Mouse (Mus musculus) limb, embryonic 10.5 days (tissue): ENCODE measurements around the gene Rnf145. TPM values are rescaled to one million over a fixed set of nuclear protein-coding genes. Genes with fewer than 3 reads are reported as not detected.
A peak's percentile ranks its signal among the peaks of the same experiment; 100 is the strongest.

Source experiments
- DNase-seq: peaks from one replicate; pipeline ENCODE4 v3.0.0-alpha.2; 2017; ENCODE audit warnings: low spot score
- H3K27ac ChIP-seq: fragments of 300-500 bp; sonication (generic); 2 replicates; pipeline ENCODE4 v1.5.1; 2016; ENCODE audit warnings: mild to moderate bottlenecking
- H3K27me3 ChIP-seq: fragments of 300-500 bp; sonication (generic); 2 replicates; pipeline ENCODE4 v1.6.1; 2016; ENCODE audit warnings: low read depth, mild to moderate bottlenecking; ENCODE audit not compliant: poor library complexity, severe bottlenecking
- H3K36me3 ChIP-seq: fragments of 300-500 bp; sonication (generic); 2 replicates; pipeline ENCODE4 v1.6.1; 2016; ENCODE audit warnings: mild to moderate bottlenecking, moderate library complexity
- H3K4me1 ChIP-seq: fragments of 300-500 bp; sonication (generic); 2 replicates; pipeline ENCODE4 v1.6.1; 2016
- H3K4me3 ChIP-seq: fragments of 300-500 bp; sonication (generic); 2 replicates; pipeline ENCODE4 v1.5.1; 2016; ENCODE audit warnings: mild to moderate bottlenecking, moderate library complexity
- H3K9me3 ChIP-seq: fragments of 300-500 bp; sonication (generic); replicated peaks from 2 replicates; pipeline ENCODE4 v1.6.1; 2016; ENCODE audit warnings: mild to moderate bottlenecking
- WGBS: fragments of 180-500 bp; shearing (Covaris S2); methylation state at CpG from one replicate; pipeline ENCODE4 v1.1.7; 2016; 5-methylcytosine and 5-hydroxymethylcytosine counted together
- polyA plus RNA-seq: library from polyadenylated mRNA; unstranded; fragments of >200 nt; fragmentation: Nextera tagmentation; extraction: Ambion mirVana; gene quantifications from 2 replicates; pipeline ENCODE4 v1.2.1, GENCODE M21; 2016

The Rnf145 gene
- polyA plus RNA-seq, 1 experiment from 2014 or later = 89.2 TPM

GRCm38 (mm10) chr11:44531617-44532016 lies 12.9 kb downstream of the Rnf145 start:
- Histone ChIP-seq H3K9me3 (no peaks in the 10 kb centered on the region), H3K27ac (no peak overlapping the region), H3K4me1 (no peaks in the 10 kb centered on the region), H3K27me3 (no peaks in the 10 kb centered on the region), H3K36me3 (peaks cover 91% of the 10 kb centered on the region), H3K4me3 (no peak overlapping the region)
- no peak for DNase-seq
- WGBS = 89% methylated on average over 4 of the region's 4 CpGs

GRCm38 (mm10) chr11:44532846-44533781 lies 14.3 kb downstream of the Rnf145 start:
- no peak overlapping the region for H3K4me3 ChIP-seq
- no peak for DNase-seq
- peaks cover 4% of the 10 kb centered on the region; the same call in 1 of the 2 replicates for H3K4me1 ChIP-seq
- no peaks in the 10 kb centered on the region for H3K27me3 ChIP-seq
- H3K9me3 ChIP-seq = no peaks in the 10 kb centered on the region
- no peak overlapping the region for H3K27ac ChIP-seq
- peaks cover 90% of the 10 kb centered on the region for H3K36me3 ChIP-seq
- 95% methylated on average over 17 of the region's 17 CpGs for WGBS

GRCm38 (mm10) chr11:44534999-44535750 lies 16.4 kb downstream of the Rnf145 start:
- 88% methylated on average over 12 of the region's 12 CpGs for WGBS
- no peaks in the 10 kb centered on the region for H3K9me3 ChIP-seq
- H3K27me3 ChIP-seq = no peaks in the 10 kb centered on the region
- H3K27ac ChIP-seq = no peak overlapping the region
- peaks cover 85% of the 10 kb centered on the region for H3K36me3 ChIP-seq
- DNase-seq = peak; percentile 28
- H3K4me3 ChIP-seq = no peak overlapping the region
- peaks cover 21% of the 10 kb centered on the region for H3K4me1 ChIP-seq

- no peaks in the 10 kb centered on the region for H3K9me3 ChIP-seq
- H3K27ac ChIP-seq = no peak overlapping the region
- no peaks in the 10 kb centered on the region for H3K27me3 ChIP-seq
- H3K4me1 ChIP-seq = peaks cover 24% of the 10 kb centered on the region
- WGBS = 95% methylated on average over 7 of the region's 7 CpGs
- peak; percentile 19 for DNase-seq
- H3K4me3 ChIP-seq = no peak overlapping the region
- H3K36me3 ChIP-seq = peaks cover 85% of the 10 kb centered on the region
Measured at GRCm38 (mm10) chr11:44537403-44537802, 18.6 kb downstream of the Rnf145 start.

GRCm38 (mm10) chr11:44538101-44538500 lies 19.3 kb downstream of the Rnf145 start:
- H3K4me1 ChIP-seq = peaks cover 24% of the 10 kb centered on the region
- no peak overlapping the region for H3K4me3 ChIP-seq
- H3K27ac ChIP-seq = no peak overlapping the region
- no peaks in the 10 kb centered on the region for H3K9me3 ChIP-seq
- 96% methylated on average over 3 of the region's 3 CpGs for WGBS
- no peak for DNase-seq
- no peaks in the 10 kb centered on the region for H3K27me3 ChIP-seq
- H3K36me3 ChIP-seq = peaks cover 85% of the 10 kb centered on the region

- H3K4me1 ChIP-seq = peaks cover 26% of the 10 kb centered on the region
- no peaks in the 10 kb centered on the region for H3K27me3 ChIP-seq
- peaks cover 85% of the 10 kb centered on the region for H3K36me3 ChIP-seq
- peak overlapping the region; percentile 66 for H3K27ac ChIP-seq
- no peaks in the 10 kb centered on the region for H3K9me3 ChIP-seq
- H3K4me3 ChIP-seq = no peak overlapping the region
- no peak for DNase-seq
- 91% methylated on average over 10 of the region's 10 CpGs for WGBS
Measured at GRCm38 (mm10) chr11:44538501-44539290, 19.9 kb downstream of the Rnf145 start.

GRCm38 (mm10) chr11:44539291-44539930 lies 20.6 kb downstream of the Rnf145 start:
- H3K4me1 ChIP-seq = peaks cover 26% of the 10 kb centered on the region
- WGBS = 61% methylated on average over 10 of the region's 10 CpGs
- no peak overlapping the region for H3K4me3 ChIP-seq
- H3K27ac ChIP-seq = peak overlapping the region; percentile 66
- peaks cover 86% of the 10 kb centered on the region for H3K36me3 ChIP-seq
- H3K9me3 ChIP-seq = no peaks in the 10 kb centered on the region
- H3K27me3 ChIP-seq = no peaks in the 10 kb centered on the region
- no peak for DNase-seq

GRCm38 (mm10) chr11:44540243-44540642 lies 21.5 kb downstream of the Rnf145 start:
- 91% methylated on average over 9 of the region's 9 CpGs for WGBS
- H3K27ac ChIP-seq = no peak overlapping the region; the same call in 1 of the 2 replicates
- no peaks in the 10 kb centered on the region for H3K9me3 ChIP-seq
- H3K27me3 ChIP-seq = no peaks in the 10 kb centered on the region
- DNase-seq = no peak
- peaks cover 86% of the 10 kb centered on the region for H3K36me3 ChIP-seq
- no peak overlapping the region for H3K4me3 ChIP-seq
- peaks cover 26% of the 10 kb centered on the region for H3K4me1 ChIP-seq

- 93% methylated on average over 5 of the region's 5 CpGs for WGBS
- H3K36me3 ChIP-seq = peaks cover 87% of the 10 kb centered on the region
- no peak for DNase-seq
- no peaks in the 10 kb centered on the region for H3K9me3 ChIP-seq
- no peak overlapping the region for H3K4me3 ChIP-seq
- no peaks in the 10 kb centered on the region for H3K27me3 ChIP-seq
- no peak overlapping the region for H3K27ac ChIP-seq
- peaks cover 26% of the 10 kb centered on the region for H3K4me1 ChIP-seq
Measured at GRCm38 (mm10) chr11:44541280-44541679, 22.5 kb downstream of the Rnf145 start.

GRCm38 (mm10) chr11:44541813-44542212 lies 23.0 kb downstream of the Rnf145 start:
- peaks cover 26% of the 10 kb centered on the region for H3K4me1 ChIP-seq
- H3K4me3 ChIP-seq = no peak overlapping the region
- H3K36me3 ChIP-seq = peaks cover 91% of the 10 kb centered on the region
- 90% methylated on average over 4 of the region's 4 CpGs for WGBS
- no peaks in the 10 kb centered on the region for H3K9me3 ChIP-seq
- no peak for DNase-seq
- no peaks in the 10 kb centered on the region for H3K27me3 ChIP-seq
- no peak overlapping the region for H3K27ac ChIP-seq

- peaks cover 21% of the 10 kb centered on the region for H3K4me1 ChIP-seq
- no peak for DNase-seq
- WGBS = 78% methylated on average over 5 of the region's 5 CpGs
- no peak overlapping the region for H3K4me3 ChIP-seq
- peaks cover 90% of the 10 kb centered on the region for H3K36me3 ChIP-seq
- H3K9me3 ChIP-seq = no peaks in the 10 kb centered on the region
- H3K27me3 ChIP-seq = no peaks in the 10 kb centered on the region
- no peak overlapping the region for H3K27ac ChIP-seq
Measured at GRCm38 (mm10) chr11:44543593-44543992, 24.8 kb downstream of the Rnf145 start.

- Histone ChIP-seq H3K27me3 (no peaks in the 10 kb centered on the region), H3K4me1 (peaks cover 17% of the 10 kb centered on the region), H3K4me3 (no peak overlapping the region), H3K27ac (no peak overlapping the region), H3K9me3 (no peaks in the 10 kb centered on the region), H3K36me3 (peaks cover 90% of the 10 kb centered on the region)
- WGBS = 84% methylated on average over 6 of the region's 6 CpGs
- DNase-seq = no peak
Measured at GRCm38 (mm10) chr11:44543996-44544395, 25.2 kb downstream of the Rnf145 start.
